Mouse (Mus musculus) thymus, postnatal 4 days (tissue): ENCODE measurements at regions not wholly inside any gene's neighbourhood (a gene's known extent, or its start where the extent isn't known, plus 50 kb on each side); places are given as distances from the start of the nearest gene placed in this dataset.
"Not testable (repeated sequence)": the region's sequence is repeated elsewhere in the genome, so short reads cannot be mapped to it uniquely, and the experiment has no call there.

Experiments used
- DNase-seq: peaks from one replicate; pipeline ENCODE4 v3.0.0; 2021

DNA sequence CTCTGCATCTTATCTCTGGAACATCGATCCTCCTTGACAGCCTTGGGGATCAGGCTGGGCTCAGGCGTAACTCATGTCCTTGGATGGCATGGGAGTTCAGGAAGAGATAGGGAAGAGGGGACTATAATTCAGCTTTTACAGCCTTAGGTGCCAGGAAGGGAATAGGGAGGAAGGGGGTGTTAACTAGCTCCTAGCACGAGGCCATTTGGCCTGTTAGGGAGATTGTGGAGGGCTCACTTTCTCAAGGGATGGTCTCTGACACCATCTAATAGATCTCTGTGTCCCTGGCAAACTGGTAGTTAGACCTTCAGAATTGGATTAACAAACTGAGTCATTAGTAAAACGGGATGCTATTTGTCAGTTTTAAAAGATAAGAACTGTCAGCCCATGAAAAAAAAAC lies 292.1 kb upstream of the Pkdcc start:
- not testable (repeated sequence) for DNase-seq

DNA sequence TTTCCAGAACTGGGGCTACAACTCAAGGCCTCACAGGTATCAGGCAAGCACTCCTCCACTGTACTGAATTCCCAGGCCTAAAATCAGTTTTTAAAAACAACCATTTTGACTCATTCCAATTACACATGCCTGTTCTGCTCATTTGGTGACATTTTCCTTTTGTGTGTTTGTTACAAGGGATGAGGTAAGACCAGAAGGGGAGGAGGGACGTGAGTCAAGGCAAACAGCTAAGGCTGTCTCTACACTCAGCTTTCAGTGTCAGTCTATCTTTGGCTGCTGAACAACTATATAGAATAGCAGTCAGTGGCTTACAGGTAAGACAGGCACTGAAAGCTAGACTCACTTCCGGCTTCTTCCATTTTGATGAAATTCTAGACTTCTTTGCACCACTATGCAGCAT lies 289.3 kb upstream of the Pkdcc start:
- no peak for DNase-seq

DNA sequence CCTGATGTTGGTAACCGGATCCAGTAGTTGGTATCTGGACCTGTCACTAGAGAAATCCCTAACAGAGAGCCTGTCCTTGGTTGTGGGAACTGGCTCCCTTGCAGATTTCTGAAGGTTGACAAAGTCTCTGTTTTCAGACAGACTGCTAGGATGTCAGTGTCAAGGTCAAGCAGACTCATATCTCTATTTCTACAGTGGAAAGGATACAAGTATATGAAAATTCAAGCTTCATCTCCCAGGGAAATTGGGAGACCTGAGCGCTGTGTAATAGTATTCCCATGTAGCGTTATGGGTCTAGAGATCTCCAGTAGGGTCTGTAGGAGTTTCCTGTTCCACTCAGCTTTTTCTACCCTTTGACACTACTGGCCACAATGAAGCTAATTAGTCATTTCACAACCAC lies 287.4 kb upstream of the Pkdcc start:
- no peak for DNase-seq

DNA sequence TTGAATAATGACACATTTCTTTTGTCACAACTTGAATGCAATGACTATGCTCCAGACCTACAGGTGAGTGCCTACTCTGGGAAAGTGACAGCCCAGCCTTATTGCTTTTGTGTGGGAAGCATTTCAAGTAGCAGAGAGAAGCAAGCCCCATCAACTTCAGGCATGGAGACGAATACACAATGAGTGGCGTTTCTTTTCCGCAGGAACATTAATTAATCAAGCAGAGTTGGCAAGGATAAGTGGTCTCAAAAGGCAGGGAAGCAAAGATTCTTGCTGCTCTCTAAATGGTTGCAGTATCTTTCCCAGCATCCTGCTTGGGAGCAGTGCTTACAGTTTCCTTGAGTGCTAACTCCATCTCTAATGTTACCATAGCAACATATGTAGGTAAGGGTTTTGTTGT lies 285.6 kb upstream of the Pkdcc start:
- DNase-seq, result no peak

DNA sequence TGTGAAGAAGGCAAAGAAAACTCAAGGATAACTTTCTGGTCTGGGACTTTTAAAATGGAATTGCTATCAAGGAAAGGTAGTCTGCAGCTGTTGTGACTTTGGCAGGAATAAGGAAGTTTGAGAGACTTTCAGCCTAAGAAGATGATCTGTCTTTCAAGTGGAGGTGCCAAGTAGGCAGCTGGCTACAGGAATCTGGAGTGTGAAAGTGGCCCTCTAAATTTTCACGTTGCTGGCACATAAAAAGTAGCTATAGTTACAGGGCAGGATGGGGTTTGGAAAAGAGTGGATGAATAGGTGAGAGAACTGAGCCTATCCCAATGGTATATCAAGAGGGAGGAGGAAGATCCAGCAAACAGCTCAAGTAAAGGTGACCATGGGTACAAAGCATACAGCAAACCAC lies 284.4 kb upstream of the Pkdcc start:
- no peak for DNase-seq

DNA sequence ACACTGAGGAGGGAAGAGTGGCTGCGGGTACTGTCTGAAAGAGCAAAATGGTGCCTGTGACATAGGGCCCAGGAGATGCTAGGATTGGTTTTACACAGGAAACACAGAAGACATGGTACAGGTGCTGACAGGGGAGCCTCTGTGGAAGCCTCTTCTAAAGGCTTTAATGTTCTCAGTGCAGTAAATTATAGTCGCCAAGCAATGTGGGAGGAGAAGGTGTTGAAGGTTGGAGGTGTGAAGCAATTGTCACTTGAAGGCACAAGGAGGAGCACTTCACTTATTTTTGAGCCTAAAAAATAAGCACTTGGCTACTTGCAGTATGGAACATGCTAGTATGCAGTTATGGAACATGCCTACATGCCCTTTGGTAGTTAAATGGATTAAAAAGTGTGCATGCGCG lies 283.6 kb upstream of the Pkdcc start:
- no peak for DNase-seq

DNA sequence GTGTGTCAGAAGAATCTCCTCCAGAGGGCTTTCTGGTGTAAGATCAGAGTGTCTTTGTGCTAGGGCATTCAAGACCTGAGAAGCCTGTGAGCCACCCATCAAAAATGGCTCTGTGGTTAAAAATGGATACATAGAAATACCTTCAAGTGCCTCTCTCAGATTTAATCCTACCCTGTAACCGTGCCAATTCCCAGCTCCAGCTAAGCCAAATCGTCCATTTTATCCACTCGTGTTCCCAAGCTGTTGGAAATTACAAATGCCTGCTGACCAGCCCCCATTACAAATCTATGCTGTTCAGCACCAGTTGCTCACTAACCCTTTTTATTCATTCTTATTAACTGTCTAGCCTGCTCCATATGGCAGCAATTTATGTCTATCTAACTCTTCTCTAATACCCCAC lies 278.3 kb upstream of the Pkdcc start:
- DNase-seq, result no peak

DNA sequence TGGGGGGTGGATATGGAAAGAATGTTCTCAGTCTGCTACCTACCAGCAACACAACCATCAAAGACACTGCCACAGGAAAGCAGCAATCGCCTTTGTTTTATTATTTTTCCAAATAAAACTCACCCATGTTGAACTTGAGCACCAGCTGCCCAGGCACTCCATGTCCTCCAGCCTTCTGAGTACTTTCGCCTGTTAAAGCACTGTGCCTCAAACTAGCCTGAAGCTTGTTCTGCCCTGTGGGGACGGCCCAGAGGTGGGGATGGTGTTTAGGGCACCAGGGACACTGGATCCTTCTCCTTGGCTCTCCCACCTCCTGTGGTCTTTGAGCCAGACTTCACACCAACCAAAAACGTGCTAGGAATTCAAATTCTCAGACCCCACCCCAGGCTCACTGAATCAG lies 269.0 kb upstream of the Pkdcc start:
- no peak for DNase-seq

DNA sequence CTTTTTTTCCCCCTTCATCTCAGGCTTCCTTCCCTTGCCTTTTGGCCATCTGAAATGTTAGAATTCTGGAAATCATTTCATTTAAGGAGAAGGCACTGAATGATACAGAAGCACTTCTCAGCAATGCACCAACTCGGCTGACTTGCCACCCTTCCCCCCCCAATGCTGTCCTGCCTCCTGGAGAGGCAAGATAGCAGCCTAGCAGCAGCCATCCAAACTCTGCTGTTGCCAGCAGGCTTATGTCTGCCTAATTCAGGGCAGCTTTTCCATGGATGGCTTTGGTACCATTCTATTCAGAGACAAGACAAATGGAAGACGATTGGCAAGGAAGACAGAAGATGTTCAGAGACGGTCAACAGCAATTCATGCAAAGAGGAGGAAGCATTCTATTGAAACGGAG lies 265.3 kb upstream of the Pkdcc start:
- DNase-seq, result no peak

DNA sequence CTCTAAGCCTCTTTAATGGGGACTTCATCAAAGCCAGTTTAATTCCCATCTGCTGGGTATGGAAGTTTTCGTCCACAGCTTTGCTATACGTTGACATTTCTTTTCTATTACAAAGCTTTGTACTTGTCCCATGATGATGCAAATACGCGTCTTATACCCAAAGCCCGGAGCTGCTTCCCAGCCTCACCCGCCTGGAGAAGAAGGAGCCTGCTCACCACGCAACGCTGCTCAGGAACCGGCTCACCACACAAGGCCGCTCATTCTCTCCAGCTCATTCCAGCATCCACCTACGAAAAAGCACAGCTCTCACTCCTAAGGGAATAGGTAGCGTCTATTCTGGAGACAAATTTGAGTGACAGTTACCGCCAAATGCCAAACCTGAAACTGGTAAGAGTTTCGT lies 264.8 kb upstream of the Pkdcc start:
- no peak for DNase-seq

DNA sequence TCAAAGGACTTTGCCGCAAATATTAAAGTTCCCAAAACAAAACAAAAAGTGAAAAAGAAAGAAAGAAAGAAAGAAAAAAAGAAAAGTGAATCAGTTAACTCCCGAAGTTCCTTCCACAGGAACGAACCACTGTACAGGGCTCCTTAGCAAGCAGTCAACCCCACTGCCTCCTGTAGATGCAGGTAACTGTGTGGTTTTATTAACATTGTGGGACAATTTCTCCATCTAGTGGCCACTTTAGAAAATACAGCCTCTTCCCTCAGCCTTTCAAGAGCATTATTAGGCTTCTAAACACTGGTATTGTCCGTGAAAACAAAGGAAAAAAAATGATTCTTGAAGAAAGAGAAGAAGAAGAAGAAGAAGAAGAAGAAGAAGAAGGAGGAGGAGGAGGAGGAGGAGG lies 257.7 kb upstream of the Pkdcc start:
- DNase-seq, result no peak

DNA sequence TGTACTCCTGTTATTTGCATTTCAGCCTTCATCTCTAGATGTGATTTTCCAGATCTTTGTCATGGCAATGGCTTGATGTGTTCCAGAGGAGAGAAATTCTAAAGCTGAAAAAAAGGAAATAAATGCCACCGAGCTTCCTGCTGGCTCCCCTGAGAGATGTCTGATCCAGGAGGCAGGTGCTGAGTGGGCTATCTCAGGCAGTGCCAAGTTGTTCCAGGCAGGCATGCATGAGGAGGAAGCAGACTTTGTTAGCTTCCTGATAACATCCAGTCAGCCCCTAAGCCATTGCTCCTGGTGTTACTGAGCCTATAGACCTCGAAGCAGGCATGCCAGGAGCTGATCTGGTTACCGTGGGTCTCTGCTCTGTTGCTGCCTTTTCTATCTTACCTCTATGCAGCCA lies 251.7 kb upstream of the Pkdcc start:
- DNase-seq, result no peak

DNA sequence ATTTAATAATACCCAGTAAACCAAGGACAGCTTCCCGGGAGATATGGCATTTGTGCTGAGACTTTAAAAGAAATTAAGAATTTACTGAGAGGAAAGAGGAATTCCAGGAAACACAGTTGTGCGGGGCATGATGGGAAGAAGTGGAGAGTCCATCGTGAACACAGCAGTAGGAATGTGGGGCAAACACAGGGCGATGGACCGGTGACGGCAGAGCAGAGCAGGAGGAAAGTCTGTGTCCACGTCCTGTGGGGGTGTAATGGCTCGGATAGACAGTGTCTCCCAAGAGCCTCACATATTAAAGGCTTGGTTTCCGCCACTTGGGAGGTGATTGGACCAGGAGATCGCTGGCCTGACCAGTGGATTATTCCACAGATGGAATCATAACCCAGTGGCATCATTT lies 215.4 kb upstream of the Pkdcc start:
- no peak for DNase-seq

DNA sequence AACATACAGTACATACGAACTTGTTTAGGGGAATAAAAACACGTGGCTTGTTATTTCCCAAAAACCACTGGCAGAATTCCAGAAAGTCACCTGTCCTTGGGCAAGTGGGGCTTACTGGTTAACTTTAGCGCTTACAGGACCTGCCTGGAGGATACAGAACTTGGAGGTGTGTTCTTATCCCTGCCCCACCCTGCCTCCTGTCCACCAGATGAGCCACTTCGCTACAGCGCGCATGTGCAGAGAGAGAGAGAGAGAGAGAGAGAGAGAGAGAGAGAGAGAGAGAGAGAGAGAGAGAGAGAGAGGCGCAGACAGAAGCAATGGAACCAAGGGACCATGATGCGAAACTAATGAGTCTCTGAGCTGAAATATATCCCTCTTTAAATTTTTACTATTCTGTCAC lies 214.7 kb upstream of the Pkdcc start:
- DNase-seq, result no peak

DNA sequence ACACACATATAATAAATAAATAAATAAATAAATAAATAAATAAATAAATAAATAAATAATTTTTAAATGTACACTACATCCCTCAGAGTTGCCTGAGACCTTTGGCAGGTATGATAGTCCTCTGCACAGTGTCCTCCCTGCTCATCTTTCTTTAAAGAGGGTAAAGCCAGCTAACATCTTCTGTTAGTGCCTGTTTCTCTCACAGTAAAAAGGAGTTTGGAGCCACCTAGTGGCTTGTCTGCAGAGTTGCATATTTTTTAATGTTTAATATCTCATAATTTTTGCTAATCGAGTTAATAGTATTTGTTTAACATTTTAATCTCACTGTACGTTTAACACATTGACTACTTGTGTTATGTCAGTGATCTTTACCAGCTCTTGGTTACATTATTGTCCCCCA lies 213.5 kb upstream of the Pkdcc start:
- DNase-seq, result no peak

DNA sequence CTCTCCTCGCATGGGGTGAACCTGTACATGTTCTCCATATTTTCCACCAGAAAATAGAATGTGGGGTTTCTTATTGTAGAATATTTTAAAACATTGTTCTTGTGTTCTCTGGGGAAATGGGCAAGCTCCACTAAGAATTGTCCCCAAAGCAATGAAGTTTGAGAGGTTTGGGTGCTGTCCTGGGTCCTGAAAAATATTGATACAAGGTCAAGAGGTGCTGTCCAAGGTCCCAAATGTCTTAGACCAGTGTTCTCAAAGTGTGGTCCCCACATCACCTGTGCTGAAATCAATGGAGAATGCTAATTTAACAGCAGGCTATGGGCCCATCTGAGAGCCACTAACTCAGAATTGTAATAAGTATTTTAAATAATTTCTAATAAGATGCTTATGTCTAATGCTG lies 204.2 kb upstream of the Pkdcc start:
- no peak for DNase-seq

DNA sequence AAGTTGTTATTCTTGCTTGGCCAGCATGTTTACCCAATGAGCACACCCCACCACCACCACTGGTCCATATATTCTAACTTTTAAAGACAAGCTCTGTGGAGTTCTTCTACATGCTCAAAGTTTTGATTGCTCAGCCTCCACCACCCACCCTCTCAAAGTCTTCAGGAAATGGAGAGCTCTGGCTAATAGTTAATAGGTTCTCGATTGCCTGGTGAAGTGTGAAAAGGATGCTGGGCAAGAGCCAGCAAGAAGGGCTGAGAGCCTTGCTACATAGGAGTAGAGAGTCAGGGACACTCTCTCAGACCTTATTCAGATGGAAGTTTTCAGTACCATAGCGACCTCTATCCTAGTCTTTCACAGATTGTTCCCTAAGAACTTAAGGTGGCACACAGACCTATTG lies 199.4 kb upstream of the Pkdcc start:
- no peak for DNase-seq

DNA sequence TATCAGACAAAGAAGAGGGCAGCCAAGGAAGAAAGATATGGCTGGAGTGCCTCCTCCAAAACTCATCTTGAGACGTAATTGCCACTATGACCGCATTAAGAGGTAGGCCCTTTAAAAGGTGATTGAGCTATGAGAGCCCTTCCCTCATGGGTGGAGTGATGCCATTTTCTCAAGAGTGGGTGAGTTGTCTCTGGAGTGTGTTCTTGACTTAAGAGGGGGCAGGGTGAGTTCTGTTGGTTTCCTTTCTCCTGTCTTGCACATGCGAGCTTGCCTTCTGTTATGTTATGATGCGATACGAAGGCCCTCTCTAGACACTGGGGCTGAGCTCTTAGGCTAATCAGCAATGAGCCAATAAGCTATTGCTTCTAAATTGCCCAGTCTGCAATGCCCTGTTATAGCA lies 198.2 kb upstream of the Pkdcc start:
- DNase-seq, result no peak

DNA sequence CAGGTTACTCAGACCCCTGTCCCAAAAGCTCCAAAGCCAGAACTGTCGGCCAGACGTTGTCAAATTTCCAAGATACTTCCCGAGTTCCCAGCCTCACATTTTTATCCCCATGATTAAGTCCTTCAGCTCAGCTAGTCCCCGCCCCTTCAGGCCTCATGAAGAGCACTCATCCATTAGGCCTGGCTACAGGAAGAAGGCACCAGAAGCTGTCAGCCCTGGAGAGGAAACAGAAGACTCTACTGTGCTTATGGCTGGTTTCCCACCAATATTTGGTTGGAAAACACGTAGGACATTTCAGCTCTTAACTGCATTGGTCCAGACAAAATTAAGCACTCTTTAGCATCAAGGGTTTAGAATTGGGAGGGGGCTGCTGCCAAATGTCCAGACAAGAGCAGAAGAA lies 195.8 kb upstream of the Pkdcc start:
- no peak for DNase-seq

DNA sequence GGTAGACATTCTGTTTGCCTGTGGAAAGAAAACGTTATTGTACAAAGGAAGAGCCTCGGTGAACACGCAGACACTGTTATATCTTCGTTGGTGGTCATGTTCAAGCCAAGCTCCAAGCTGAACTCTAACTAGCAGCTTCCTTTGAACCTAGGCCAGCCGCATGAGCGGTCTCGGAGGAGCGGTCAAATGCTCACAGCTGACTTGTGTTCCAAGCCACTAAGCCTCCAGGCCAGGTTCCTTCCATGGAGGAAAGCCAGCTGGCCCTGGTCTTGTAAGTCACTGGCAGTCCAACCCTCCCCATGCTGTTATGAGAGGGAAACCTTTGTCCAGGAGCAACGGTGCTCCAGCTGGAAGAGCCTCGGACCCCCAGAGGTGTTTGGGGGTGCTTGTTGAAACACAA lies 194.5 kb upstream of the Pkdcc start:
- DNase-seq, result no peak

DNA sequence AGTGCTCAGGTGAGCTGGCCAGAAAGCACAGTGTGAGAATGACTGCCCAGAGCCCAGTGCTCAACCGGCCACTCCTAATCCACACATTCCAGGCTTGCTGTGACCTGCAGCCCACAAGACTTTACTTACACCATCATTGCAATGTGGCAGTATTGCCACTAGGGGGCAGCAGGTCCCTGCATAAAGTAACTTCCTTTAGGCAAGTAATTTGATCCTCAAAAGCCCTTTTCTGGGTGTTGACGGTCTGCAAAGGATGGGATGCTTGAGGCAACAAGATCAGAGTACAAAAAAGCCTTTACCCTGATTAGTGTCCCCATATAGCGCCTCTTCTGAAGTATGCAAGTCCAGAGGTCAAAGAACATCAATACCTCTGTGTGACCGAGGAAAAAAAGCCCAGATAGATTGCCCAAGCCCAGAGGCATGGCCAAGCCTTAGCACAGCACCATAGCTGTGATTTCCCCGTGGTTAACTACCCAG lies 189.7 kb upstream of the Pkdcc start:
- peak; percentile 81 for DNase-seq

DNA sequence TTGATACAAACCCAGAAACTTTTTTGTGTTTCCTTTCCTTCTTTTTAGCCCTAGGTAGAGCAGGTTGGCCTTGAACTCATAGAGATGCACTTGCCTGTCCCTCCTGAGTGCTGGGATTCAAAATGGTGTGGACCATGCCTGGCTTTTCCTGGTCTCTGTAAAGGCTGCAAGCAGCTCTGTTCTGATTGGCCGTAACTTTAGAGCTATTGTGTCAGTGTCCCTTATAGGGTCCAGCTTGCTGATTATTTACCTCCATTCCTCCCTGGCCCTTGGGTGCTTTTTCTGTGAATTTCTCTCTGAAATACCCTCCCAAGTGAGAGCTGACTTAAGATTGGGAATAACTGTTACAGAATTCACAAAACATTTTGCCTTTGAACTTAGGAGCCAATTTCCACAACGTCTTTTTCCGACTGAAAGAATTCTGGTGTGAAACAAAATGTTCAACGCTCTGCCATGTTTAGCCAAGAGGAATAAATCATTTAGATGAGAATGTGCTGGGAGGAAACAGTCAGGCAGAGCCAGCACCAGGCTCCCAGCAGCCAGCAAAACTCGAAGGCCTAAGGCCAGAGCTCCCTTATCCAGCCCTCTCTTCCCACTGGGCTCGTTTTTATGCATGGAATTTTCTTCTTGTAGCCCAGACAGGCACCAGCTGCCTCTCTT lies 180.0 kb upstream of the Pkdcc start:
- no peak for DNase-seq

DNA sequence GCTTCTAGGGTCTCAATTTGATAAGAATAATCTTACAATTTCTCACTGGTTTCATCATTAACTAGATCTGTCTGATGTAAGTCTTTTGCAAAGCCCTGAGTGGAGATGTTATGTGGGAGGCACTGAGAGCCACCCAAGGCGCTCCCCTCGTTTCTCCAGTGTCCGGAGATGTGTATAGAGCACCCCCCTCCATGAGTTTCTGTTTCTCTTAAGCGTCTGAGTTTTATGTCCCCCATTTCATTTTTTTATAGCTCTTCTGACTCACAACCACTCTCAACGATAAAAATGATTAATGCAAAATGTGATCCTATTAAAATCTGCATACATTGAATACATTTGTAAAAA lies 179.5 kb upstream of the Pkdcc start:
- no peak for DNase-seq

DNA sequence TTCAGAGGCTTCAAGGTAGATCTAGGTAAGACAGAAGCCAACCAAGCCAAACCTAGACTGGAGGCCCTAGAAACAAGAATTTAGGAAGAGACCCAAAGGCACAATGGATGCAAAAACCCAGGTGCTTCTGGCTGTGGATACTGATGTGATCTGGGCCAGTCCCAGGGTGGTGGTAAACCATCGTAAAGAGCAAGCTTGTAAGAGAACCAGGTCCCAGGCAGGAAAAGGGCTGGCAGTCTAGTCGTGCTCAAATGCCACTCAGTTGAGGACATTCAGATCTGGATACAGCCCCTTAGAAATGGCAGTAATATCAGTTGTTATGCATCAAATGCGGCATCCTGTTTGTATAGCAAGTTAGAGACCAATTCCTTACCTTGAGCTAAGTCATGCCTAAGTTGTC lies 175.5 kb upstream of the Pkdcc start:
- no peak for DNase-seq

DNA sequence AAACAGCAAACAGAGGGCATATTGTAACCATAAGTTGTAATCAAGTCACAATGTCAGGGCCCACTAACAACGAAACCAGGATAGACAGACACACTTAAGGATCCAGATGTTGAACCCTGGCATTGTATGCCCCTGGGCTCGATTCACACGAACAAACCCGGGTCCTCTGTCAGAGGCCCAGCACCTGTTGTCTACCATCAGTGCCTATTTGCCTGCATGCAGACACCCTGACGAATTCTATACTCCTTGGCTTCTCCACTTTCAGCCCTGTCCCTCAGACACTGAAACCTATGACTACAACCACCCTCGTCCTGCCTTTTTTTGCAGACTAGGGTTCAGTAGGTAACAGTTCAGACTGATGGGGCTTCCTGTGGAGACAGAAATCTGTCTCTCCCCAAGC lies 170.6 kb upstream of the Pkdcc start:
- DNase-seq, result no peak

DNA sequence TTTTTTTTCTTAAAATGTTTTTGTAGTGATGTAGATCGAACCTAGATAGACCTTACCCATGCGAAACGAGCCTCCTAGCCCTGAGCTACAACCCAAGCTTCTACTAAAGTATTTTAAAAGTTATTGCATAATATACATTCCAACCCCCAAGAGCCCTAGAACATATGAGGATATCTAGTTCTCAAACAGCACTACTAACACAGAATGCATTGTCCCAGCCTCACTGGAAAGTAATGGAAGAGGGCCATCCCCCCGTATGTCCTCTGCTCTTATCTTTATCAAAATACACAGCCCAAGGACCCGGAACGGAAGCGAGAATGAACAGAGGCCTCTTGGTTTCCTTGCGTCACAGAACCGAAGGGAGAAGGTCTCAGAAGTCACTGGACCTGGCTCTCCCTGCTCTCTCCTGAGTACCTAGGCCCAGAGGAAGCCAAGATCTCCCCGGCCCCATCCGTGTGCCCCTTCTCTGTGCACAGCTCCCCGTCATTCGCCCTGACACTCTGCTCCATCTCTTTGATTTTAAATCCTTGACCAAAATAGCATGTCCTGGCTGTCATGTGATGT lies 165.0 kb upstream of the Pkdcc start:
- DNase-seq, result no peak
